Mouse (Mus musculus) thymus, postnatal 25 days (tissue): ENCODE measurements around the gene Siae.

ENCODE experiments used
- DNase-seq: peaks from one replicate; pipeline ENCODE4 v3.0.0; 2022

The Siae gene

GRCm38 (mm10) chr9:37687941-37688303, 132.4 kb downstream of the Siae start:
- DNase-seq: no peak

GRCm38 (mm10) chr9:37689970-37690686, 134.6 kb downstream of the Siae start:
- DNase-seq: no peak
